Comparison of ENCODE assay signal across 25 mouse cellular contexts in genomic region chr14:68181168-68181567, GRCm38 (mm10).
"Had no signal": no experiment of that assay in that cellular context is flagged by ENCODE, and none has a peak within 500 bp of the region (broad histone marks: within the 10 kb centered on the region; RNA-seq: fewer than 3 reads in every experiment).

No protein-coding gene starts in this region.

- DNase-seq: gastrocnemius, adult 2 months; gastrocnemius, postnatal 10 days; gastrocnemius, postnatal 25 days; heart, adult 2 months; heart, postnatal 10 days; heart, postnatal 4 days; kidney, adult 18-20 months; kidney, adult 8-10 months; kidney, postnatal 10 days; kidney, postnatal 25 days; kidney, postnatal 4 days; left cerebral cortex, postnatal 4 days had no signal

- H3K27ac ChIP-seq: gastrocnemius, adult 2 months; heart, adult 2 months; hindbrain, embryonic 10.5 days; hindbrain, embryonic 12.5 days; hindbrain, embryonic 14.5 days; intestine, embryonic 15.5 days; layer of hippocampus, adult 2 months; left cerebral cortex, adult 2 months; limb, embryonic 13.5 days; limb, embryonic 15.5 days; liver, embryonic 12.5 days had no signal

- H3K4me1 ChIP-seq: heart, embryonic 12.5 days; hindbrain, embryonic 12.5 days; intestine, embryonic 15.5 days; limb, embryonic 13.5 days; limb, embryonic 15.5 days; liver, embryonic 12.5 days had no signal

- H3K27me3 ChIP-seq: hindbrain, embryonic 12.5 days; intestine, embryonic 15.5 days; limb, embryonic 13.5 days; limb, embryonic 15.5 days; liver, embryonic 12.5 days had no signal

- H3K9me3 ChIP-seq: hindbrain, embryonic 10.5 days; hindbrain, embryonic 12.5 days; intestine, embryonic 15.5 days; limb, embryonic 13.5 days; limb, embryonic 15.5 days; liver, embryonic 12.5 days had no signal

- ATAC-seq: hindbrain, embryonic 16.5 days; inflammation-experienced regulatory T-cells, adult 6 months; intestine, embryonic 15.5 days; intestine, postnatal 0 days; liver, embryonic 12.5 days had no signal

- H3K4me2 ChIP-seq: heart, embryonic 12.5 days; hindbrain, embryonic 12.5 days; hindbrain, embryonic 14.5 days; intestine, embryonic 15.5 days; limb, embryonic 13.5 days; limb, embryonic 15.5 days; liver, embryonic 12.5 days had no signal

- H3K4me3 ChIP-seq: gastrocnemius, adult 2 months; heart, adult 2 months; heart, embryonic 12.5 days; hindbrain, embryonic 10.5 days; hindbrain, embryonic 12.5 days; intestine, embryonic 15.5 days; layer of hippocampus, adult 2 months; left cerebral cortex, adult 2 months; limb, embryonic 13.5 days; limb, embryonic 15.5 days; liver, embryonic 12.5 days had no signal

- H3K9ac ChIP-seq: heart, embryonic 12.5 days; hindbrain, embryonic 12.5 days; hindbrain, embryonic 14.5 days; intestine, embryonic 15.5 days; limb, embryonic 13.5 days; limb, embryonic 15.5 days; liver, embryonic 12.5 days had no signal

- H3K36me3 ChIP-seq: heart, embryonic 12.5 days; hindbrain, embryonic 10.5 days; hindbrain, embryonic 12.5 days; intestine, embryonic 15.5 days; limb, embryonic 13.5 days; limb, embryonic 15.5 days; liver, embryonic 12.5 days had no signal
